Mouse (Mus musculus) intestine, embryonic 14.5 days (tissue): Measurements from ENCODE around the gene Tnnt3. TPM values are rescaled to one million over a fixed set of nuclear protein-coding genes. Genes with fewer than 3 reads are reported as not detected.

ENCODE experiments used
- ATAC-seq: fragments of 200-750 bp; cut with Nextera tagmentation; replicated peaks from 2 replicates; pipeline ENCODE4 v1.8.0; 2017; ENCODE audit warnings: low read depth, moderate number of reproducible peaks, moderate TSS enrichment, moderate library complexity; ENCODE audit not compliant: low FRiP score, low TSS enrichment
- DNase-seq: peaks from one replicate; pipeline ENCODE4 v3.0.0-alpha.2; 2018; ENCODE audit warnings: low spot score
- H3K27ac ChIP-seq: fragments of 300-500 bp; sonication (generic); 2 replicates; pipeline ENCODE4 v1.5.1; 2014; ENCODE audit warnings: low read depth, mild to moderate bottlenecking, control low read depth
- H3K27me3 ChIP-seq: fragments of 300-500 bp; sonication (generic); replicated peaks from 2 replicates; pipeline ENCODE4 v1.6.1; 2014; ENCODE audit warnings: low read length, control low read depth; ENCODE audit not compliant: control insufficient read depth, insufficient read depth
- H3K36me3 ChIP-seq: fragments of 300-500 bp; sonication (generic); 2 replicates; pipeline ENCODE4 v1.6.1; 2014; ENCODE audit warnings: low read length, control low read depth; ENCODE audit not compliant: control insufficient read depth, insufficient read depth
- H3K4me1 ChIP-seq: fragments of 300-500 bp; sonication (generic); replicated peaks from 2 replicates; pipeline ENCODE4 v1.6.1; 2014; ENCODE audit warnings: low read length, control low read depth, mixed read lengths; ENCODE audit not compliant: control insufficient read depth, insufficient read depth
- H3K4me2 ChIP-seq: fragments of 300-500 bp; sonication (generic); 2 replicates; pipeline ENCODE4 v1.6.1; 2014; ENCODE audit warnings: low read length
- H3K4me3 ChIP-seq: fragments of 300-500 bp; sonication (generic); 2 replicates; pipeline ENCODE4 v1.5.1; 2014; ENCODE audit warnings: low read depth, low read length, control low read depth, mixed read lengths
- H3K9ac ChIP-seq: fragments of 300-500 bp; sonication (generic); 2 replicates; pipeline ENCODE4 v1.6.1; 2014; ENCODE audit warnings: mild to moderate bottlenecking, low read length
- H3K9me3 ChIP-seq: fragments of 300-500 bp; sonication (generic); 2 replicates; pipeline ENCODE4 v1.6.1; 2016; ENCODE audit warnings: low read length, control low read depth; ENCODE audit not compliant: control insufficient read depth
- WGBS: fragments of 180-500 bp; shearing (Covaris S2); extraction: QIAGEN DNeasy Blood & Tissue Kit; methylation state at CpG from one replicate; pipeline ENCODE4 v1.1.7; 2014; 5-methylcytosine and 5-hydroxymethylcytosine counted together
- polyA plus RNA-seq: library from polyadenylated mRNA; unstranded; fragments of >200 nt; fragmentation: Nextera tagmentation; extraction: Ambion mirVana; gene quantifications from 2 replicates; pipeline ENCODE4 v1.2.1, GENCODE M21; 2014

Gene Tnnt3
- polyA plus RNA-seq, 1 experiment from 2014 or later: 2.4 TPM

DNA sequence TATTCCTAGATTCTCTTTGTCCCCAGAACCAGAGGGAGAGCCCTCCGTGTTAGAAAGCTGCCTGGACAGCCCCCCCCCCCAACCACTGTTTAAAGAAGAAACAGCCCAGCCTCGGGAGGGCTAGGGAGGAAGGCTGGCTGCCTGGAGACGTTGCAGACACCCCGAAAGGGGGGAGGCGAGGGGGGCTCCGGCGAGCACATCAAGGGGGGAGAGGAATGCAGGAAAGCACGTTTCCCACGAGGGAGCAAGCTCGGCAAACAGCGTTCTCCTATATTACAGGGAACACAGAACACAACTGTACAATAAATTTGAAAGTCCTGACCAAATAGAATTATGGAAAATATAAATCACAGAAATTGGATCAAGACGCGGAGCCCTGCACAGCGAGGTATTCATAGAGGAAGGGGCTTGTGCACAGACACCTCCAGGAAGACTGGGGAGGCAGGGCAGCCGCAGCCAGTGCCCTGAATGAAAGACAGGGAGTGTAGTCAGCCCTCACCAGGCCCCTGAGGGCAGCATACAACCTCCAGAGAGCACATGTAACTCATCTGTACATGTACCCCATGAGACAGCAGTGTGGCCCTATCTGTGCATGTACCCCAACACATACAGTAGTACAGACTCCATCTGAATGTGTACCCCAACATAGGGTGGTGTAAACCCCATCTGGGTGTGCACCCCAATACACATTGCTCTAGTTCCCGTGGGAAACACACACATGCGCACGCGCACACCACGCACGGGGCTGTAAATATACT is 17.8 kb downstream of the Tnnt3 start:
- 28% methylated on average over 21 of the region's 21 CpGs for WGBS
- DNase-seq (peak; percentile 81), ATAC-seq (peak; percentile 84)
- no peaks in the 10 kb centered on the region for H3K36me3 ChIP-seq
- peak overlapping the region; percentile 32 for H3K9ac ChIP-seq
- H3K4me2 ChIP-seq: peak overlapping the region; percentile 33
- peak overlapping the region; percentile 91 for H3K27ac ChIP-seq
- peaks cover 35% of the 10 kb centered on the region for H3K4me1 ChIP-seq
- no peaks in the 10 kb centered on the region for H3K27me3 ChIP-seq
- no peaks in the 10 kb centered on the region for H3K9me3 ChIP-seq
- H3K4me3 ChIP-seq: no peak overlapping the region

DNA sequence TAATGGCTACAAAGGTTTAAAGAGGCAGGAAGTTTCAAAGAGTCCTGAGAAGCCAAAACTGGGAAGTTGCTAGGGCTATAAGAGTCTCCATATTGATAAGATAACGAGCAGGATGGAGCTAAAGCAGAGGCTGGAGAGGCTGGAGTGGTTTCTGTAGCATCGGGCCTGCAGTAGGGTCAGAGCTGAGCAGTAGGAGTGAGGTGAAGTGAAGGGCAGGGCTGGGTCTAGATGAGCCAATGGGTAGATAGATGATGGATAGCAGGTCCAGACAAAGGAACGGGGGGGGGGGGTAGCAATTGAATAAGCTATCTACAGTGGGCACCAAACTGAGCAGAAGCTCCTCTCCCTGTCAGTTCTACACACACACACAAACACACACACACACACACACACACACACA is 18.9 kb downstream of the Tnnt3 start:
- Histone ChIP-seq H3K9ac (no peak overlapping the region), H3K9me3 (no peaks in the 10 kb centered on the region), H3K4me3 (no peak overlapping the region), H3K36me3 (no peaks in the 10 kb centered on the region), H3K27me3 (no peaks in the 10 kb centered on the region), H3K4me1 (peaks cover 38% of the 10 kb centered on the region), H3K27ac (no peak overlapping the region), H3K4me2 (no peak overlapping the region)
- DNase-seq (no peak), ATAC-seq (no peak)
- WGBS: 48% methylated on average over 3 of the region's 3 CpGs

DNA sequence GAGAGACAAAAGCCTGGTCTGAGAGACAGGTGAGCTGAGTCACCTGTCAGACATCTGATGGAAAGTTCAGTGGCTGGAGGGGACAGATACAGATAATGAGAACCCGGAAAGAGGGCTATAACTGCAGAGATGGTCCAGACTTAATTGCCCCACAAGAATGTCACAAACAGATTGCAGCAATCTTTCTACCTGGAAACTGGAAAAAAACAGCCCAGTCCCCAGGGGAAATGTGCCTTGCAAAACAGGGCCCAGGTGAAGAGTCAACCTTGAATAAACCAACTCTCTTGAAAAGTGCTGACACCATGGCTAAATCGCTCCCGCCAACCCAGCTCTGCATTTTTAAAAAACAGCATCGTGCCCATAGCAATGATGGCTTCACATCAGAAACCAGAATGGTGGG is 21.7 kb downstream of the Tnnt3 start:
- DNase-seq (no peak), ATAC-seq (no peak)
- Histone ChIP-seq H3K4me1 (peaks cover 62% of the 10 kb centered on the region), H3K9ac (no peak overlapping the region), H3K4me2 (no peak overlapping the region), H3K36me3 (no peaks in the 10 kb centered on the region), H3K27ac (peak overlapping the region; percentile 77; the same call in 1 of the 2 replicates), H3K4me3 (no peak overlapping the region), H3K27me3 (no peaks in the 10 kb centered on the region), H3K9me3 (no peaks in the 10 kb centered on the region)
- WGBS: 66% methylated on average over 4 of the region's 4 CpGs

DNA sequence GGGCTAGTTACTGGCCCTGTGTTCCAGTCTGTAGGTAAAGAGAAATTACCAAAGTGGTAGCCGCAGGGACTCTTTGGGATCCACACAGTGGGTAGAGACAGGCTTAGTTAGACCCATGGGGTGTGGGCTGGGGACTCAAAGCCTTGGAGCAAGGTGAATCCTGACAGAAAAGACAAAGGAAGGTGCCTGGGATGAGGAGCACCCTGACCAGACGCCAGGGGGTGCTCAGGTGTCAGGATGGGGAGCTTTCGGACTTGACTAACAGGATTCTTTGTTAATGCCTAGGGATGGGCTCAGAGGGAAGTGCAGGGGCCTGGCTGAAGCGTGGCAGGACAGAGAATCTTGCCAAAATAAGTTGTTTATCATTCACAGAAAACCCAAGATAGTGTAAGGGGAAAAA is 23.7 kb downstream of the Tnnt3 start:
- Histone ChIP-seq H3K36me3 (no peaks in the 10 kb centered on the region), H3K4me3 (no peak overlapping the region), H3K27ac (peak overlapping the region; percentile 93), H3K4me1 (peaks cover 60% of the 10 kb centered on the region), H3K27me3 (no peaks in the 10 kb centered on the region), H3K9me3 (no peaks in the 10 kb centered on the region), H3K4me2 (no peak overlapping the region), H3K9ac (no peak overlapping the region)
- 22% methylated on average over 4 of the region's 4 CpGs for WGBS
- DNase-seq (peak; percentile 83), ATAC-seq (no peak)

DNA sequence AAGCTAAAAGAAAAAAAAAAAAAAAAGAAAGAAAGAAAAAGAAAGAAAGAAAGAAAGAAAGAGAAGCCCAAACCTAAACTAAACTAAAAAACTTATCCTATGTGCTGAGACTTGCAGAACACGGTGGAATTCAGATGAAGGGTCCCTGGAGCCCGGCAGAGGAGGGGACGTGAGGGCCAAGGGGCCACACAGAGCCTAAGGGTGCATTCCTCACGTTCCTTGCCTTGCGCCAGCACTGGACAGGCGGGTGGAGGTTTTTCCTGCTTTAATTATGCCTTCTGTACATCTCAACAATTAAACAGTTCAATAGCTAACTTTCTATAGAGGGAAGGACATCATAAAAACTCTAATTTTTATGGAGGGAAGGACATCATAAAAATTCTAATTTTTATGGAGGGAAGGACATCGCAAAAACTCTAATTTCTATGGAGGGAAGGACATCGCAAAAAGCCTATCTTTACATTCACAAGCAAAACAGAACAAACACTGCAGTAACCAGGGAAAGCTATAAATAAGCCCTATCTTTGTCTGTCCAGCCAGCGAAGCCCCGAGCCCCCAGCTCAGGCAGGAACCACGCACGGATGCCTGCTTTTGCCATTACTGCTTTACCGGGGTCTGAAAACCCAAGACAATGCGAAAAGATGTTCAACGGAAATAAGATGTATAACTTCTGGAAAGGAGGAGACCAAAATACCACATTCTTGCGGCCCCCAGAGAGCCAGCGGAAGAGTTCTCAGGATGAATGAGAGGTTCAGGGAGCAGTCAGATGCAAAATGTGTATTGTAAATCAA is 24.8 kb downstream of the Tnnt3 start:
- H3K36me3 ChIP-seq: no peaks in the 10 kb centered on the region
- no peaks in the 10 kb centered on the region for H3K27me3 ChIP-seq
- peak overlapping the region; percentile 6; the same call in 1 of the 2 replicates for H3K4me2 ChIP-seq
- no peak for DNase-seq
- H3K9ac ChIP-seq: peak overlapping the region; percentile 37
- ATAC-seq: no peak
- WGBS: 15% methylated on average over 17 of the region's 17 CpGs
- no peak overlapping the region for H3K4me3 ChIP-seq
- H3K4me1 ChIP-seq: peaks cover 65% of the 10 kb centered on the region
- H3K9me3 ChIP-seq: no peaks in the 10 kb centered on the region
- H3K27ac ChIP-seq: peak overlapping the region; percentile 93

DNA sequence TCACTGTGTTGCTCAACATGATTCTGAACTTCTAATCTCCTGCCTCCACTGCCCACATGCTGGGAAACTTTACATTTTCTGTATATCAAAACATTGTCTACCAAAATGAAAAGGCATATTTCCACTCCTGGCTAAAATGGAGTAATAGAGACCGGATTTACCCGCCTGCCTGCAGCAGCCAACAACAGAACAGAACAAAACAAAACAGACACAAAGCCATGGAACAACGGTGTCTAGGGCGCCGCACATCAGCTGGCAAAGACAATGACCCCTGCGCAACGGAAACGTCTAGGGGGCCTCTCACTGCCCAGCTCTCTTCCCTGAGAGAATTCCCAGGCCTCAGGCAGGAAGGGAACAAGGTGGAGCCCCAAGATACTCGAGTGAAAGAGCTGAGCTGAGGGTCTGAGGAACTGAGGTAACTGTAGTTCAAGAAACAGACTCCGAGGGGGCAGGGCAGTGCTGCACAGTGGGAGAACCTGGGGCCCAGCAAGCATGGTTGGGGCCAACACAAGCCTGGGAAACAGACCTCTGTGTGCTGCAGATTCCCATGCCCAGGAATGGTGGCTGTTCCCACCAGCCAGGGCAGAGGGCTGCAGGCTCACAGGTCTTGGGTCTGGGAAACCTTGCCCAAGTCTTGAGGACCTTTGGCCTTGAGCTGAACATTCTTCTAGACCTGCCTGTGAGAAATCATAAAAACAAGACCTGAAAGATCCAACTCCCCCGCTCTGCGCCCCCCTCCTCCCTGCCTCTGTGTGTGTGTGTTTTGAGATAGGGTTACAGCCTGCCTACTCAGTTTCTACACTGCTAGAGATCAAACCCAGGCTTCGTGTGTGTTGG is 26.9 kb downstream of the Tnnt3 start:
- Histone ChIP-seq H3K4me3 (no peak overlapping the region), H3K9me3 (no peaks in the 10 kb centered on the region), H3K27ac (peak overlapping the region; percentile 93), H3K4me1 (peaks cover 62% of the 10 kb centered on the region), H3K4me2 (no peak overlapping the region), H3K27me3 (no peaks in the 10 kb centered on the region), H3K36me3 (no peaks in the 10 kb centered on the region), H3K9ac (no peak overlapping the region)
- DNase-seq: no peak
- no peak; the same call in 1 of the 2 replicates for ATAC-seq
- WGBS: 22% methylated on average over 13 of the region's 13 CpGs

DNA sequence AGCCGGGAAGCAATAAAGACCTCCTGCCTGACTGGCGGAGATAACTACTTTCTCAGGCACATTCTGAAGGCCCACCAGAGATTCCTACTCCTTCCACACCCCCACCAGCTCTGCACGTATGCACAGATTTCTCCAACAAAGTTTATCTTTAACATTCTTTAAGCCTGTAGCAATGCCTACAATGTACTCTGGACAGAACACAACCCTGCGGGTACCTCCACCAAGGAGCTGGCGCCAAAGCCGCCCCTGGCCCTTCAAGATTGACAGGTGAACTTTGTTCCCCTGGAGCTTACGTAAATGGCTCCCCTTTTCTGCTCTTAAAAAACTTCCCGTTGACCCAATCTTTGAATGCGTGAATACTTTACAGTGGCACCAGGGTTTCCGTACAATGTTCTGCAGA is 30.7 kb downstream of the Tnnt3 start:
- peak overlapping the region; percentile 47; the same call in 1 of the 2 replicates for H3K27ac ChIP-seq
- H3K36me3 ChIP-seq: no peaks in the 10 kb centered on the region
- no peaks in the 10 kb centered on the region for H3K9me3 ChIP-seq
- ATAC-seq (no peak), DNase-seq (no peak)
- H3K9ac ChIP-seq: no peak overlapping the region
- WGBS: 32% methylated on average over 10 of the region's 10 CpGs
- no peak overlapping the region for H3K4me3 ChIP-seq
- H3K4me2 ChIP-seq: no peak overlapping the region
- no peaks in the 10 kb centered on the region for H3K27me3 ChIP-seq
- peaks cover 68% of the 10 kb centered on the region for H3K4me1 ChIP-seq

DNA sequence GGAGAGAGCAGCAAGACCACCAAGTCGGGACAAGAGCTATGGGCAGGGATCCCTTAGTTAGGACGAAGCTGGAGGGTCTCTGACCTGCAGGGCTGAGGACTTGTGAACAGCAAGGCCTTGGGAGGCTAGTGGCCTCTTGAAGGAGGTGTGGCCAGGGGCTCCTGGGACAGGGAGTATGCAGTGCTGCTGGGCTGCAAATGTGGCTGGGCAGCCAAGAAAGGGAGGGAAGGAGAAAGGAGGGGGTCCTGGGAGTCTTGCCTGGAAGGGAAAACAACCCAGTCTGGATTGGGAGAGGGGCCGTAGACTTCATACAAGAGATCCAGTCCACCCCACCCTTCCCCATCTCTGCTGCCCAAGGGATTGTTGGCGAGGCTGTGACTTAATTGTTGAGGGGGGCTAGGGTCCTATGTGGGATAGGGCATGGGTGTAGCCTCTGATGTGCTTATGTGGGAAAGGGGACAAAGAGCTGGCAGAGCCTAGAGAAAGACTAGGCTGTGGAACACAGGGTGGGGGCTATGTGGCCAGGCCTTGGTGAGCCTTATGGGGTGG is 33.4 kb downstream of the Tnnt3 start:
- DNase-seq (no peak), ATAC-seq (no peak)
- WGBS: 85% methylated on average over 4 of the region's 4 CpGs
- H3K27ac ChIP-seq: peak overlapping the region; percentile 96
- H3K4me2 ChIP-seq: peak overlapping the region; percentile 92; the same call in 1 of the 2 replicates
- no peak overlapping the region for H3K9ac ChIP-seq
- peaks cover 59% of the 10 kb centered on the region for H3K4me1 ChIP-seq
- H3K27me3 ChIP-seq: no peaks in the 10 kb centered on the region
- H3K36me3 ChIP-seq: peaks cover 5% of the 10 kb centered on the region; the same call in 1 of the 2 replicates
- H3K4me3 ChIP-seq: no peak overlapping the region
- H3K9me3 ChIP-seq: no peaks in the 10 kb centered on the region
